Mouse (Mus musculus) liver, adult 2 months (tissue): ENCODE measurements around the gene Cd34. TPM values are rescaled to one million over a fixed set of nuclear protein-coding genes. Genes with fewer than 3 reads are reported as not detected.
A peak's percentile ranks its signal among the peaks of the same experiment; 100 is the strongest.

ENCODE experiments used
- DNase-seq: peaks from one replicate; pipeline ENCODE4 v3.0.0-alpha.2; 2011; ENCODE audit warnings: low read depth, low spot score; ENCODE audit errors: extremely low read depth
- H3K27ac ChIP-seq: fragments of 200-500 bp; replicated peaks from 2 replicates; pipeline ENCODE4 v1.5.1; 2012; ENCODE audit warnings: low read depth, mild to moderate bottlenecking, control low read depth, inconsistent platforms, low read length; ENCODE audit not compliant: insufficient read depth
- H3K27me3 ChIP-seq: fragments of 200-500 bp; 2 replicates; pipeline ENCODE4 v1.6.1; 2012; ENCODE audit warnings: mild to moderate bottlenecking, moderate library complexity, low read length, inconsistent platforms; ENCODE audit not compliant: control insufficient read depth, insufficient read depth
- H3K36me3 ChIP-seq: fragments of 200-500 bp; 2 replicates; pipeline ENCODE4 v1.6.1; 2012; ENCODE audit warnings: low read length, inconsistent platforms; ENCODE audit not compliant: control insufficient read depth, insufficient read depth
- H3K4me1 ChIP-seq: fragments of 200-500 bp; 2 replicates; pipeline ENCODE4 v1.6.1; 2011; ENCODE audit warnings: low read length; ENCODE audit not compliant: control insufficient read depth, insufficient read depth
- H3K4me3 ChIP-seq: fragments of 200-500 bp; 2 replicates; pipeline ENCODE4 v1.5.1; 2011; ENCODE audit warnings: low read depth, mild to moderate bottlenecking, control low read depth, low read length, moderate library complexity; ENCODE audit not compliant: insufficient read depth
- H3K79me2 ChIP-seq: fragments of 200-500 bp; 2 replicates; pipeline ENCODE4 v1.6.1; 2012; ENCODE audit warnings: inconsistent platforms, mild to moderate bottlenecking, low read length, moderate library complexity; ENCODE audit not compliant: control insufficient read depth, insufficient read depth
- H3K9ac ChIP-seq: fragments of 200-500 bp; 2 replicates; pipeline ENCODE4 v1.6.1; 2012; ENCODE audit warnings: low read depth, mild to moderate bottlenecking, control low read depth, inconsistent platforms, low read length
- CTCF ChIP-seq: fragments of 200-500 bp; IDR thresholded peaks from 2 replicates; pipeline ENCODE4 v1.5.1; 2011; ENCODE audit warnings: low read depth, low read length, control low read depth
- POLR2A ChIP-seq: fragments of 200-500 bp; IDR thresholded peaks from 2 replicates; pipeline ENCODE4 v1.6.1; 2011; ENCODE audit warnings: low read length, control low read depth; ENCODE audit not compliant: insufficient read depth; ENCODE audit errors: extremely low read depth
- WGBS: fragments of 180-500 bp; shearing (Covaris S2); methylation state at CpG from one replicate; pipeline ENCODE4 v1.1.7; 2018; 5-methylcytosine and 5-hydroxymethylcytosine counted together
- polyA plus RNA-seq: library from polyadenylated mRNA; depleted of rRNA; stranded (reverse); fragments of >200 nt; gene quantifications from 2 replicates; pipeline ENCODE4 v1.2.3, GENCODE M21; 2012
- total RNA-seq: library from RNA; depleted of rRNA; stranded (reverse); fragments of >200 nt; gene quantifications from 2 replicates; pipeline ENCODE4 v1.2.3, GENCODE M21; 2014

Cd34 gene
- total and polyA plus RNA-seq, 2 experiments: 0.72 to 1.7 TPM

DNA sequence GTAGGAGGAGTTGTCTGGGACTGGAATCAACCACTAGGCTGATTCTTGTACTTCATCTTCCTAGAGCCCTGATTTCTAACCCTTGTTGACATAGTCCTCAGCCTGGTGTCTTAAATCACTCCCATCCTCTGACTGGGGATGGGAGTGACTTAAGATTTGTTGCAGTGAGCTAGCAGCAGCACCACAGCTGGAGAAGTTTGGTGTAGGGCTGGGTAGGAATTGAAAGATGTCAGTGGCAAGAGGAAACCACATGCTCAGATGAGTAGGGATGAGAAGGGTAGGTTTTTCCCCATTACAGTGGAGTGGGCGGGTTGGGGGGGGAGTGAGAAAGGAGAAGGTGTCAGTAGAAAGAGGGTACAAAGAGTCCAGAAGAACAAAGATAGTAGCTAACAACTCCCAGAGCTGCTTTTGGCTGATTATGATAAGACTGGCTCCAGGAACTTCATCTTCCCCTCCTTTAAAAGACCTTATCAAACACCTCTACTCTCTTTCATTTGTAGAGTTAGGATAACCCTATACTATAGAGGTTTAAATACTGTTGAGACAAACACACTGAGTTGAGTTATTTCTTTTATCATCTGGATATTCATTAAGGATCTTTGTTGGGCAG, 42.3 kb downstream of the Cd34 start:
- DNase-seq: no peak
- Histone ChIP-seq H3K79me2 (peaks cover 34% of the 10 kb centered on the region; the same call in 1 of the 2 replicates), H3K9ac (no peak overlapping the region), H3K27me3 (no peaks in the 10 kb centered on the region), H3K36me3 (peaks cover 2% of the 10 kb centered on the region; the same call in 1 of the 2 replicates), H3K4me3 (no peak overlapping the region), H3K27ac (no peak overlapping the region), H3K4me1 (peaks cover 27% of the 10 kb centered on the region)
- no peak for TF ChIP-seq CTCF
- no peak for TF ChIP-seq POLR2A
- 83% methylated on average over 1 of the region's 1 CpGs for WGBS

DNA sequence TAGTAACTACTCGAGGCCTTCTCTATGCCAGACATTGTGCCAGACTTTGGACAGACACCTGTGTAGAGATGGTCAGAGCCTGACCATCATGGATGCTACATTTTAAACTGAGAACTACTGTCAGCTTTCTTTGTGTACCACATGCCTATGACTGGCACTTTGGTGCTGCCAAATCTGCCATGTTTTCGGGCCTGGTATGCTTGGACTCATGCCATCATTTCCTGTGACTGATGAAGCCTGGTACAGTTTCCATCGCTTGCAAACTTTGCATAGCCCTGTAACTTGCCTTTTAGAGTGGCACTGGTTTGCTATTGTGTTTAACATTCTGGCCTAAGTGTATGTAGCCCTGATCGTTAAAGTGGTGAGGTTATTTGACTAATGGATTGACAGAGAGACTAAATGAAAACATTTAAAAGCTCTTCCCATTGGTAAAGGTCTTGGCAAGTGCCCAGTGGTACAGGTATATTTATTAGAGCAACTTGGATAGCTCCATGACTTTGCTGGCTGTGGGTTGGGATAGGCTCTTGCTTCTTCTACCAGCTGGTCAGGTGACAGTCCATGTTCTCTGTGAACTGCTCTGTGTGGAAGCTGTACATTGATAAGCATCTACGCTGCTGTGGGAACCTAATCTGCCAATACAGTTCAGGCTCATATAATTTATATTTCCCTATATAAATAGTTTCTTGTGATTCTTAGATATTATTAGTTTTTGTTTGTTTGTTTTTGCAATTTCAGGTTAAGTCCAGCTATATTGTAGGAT, 44.5 kb downstream of the Cd34 start:
- H3K4me3 ChIP-seq: no peak overlapping the region
- H3K27ac ChIP-seq: no peak overlapping the region
- peaks cover 2% of the 10 kb centered on the region; the same call in 1 of the 2 replicates for H3K36me3 ChIP-seq
- H3K9ac ChIP-seq: no peak overlapping the region
- H3K4me1 ChIP-seq: peaks cover 22% of the 10 kb centered on the region
- H3K79me2 ChIP-seq: peaks cover 30% of the 10 kb centered on the region; the same call in 1 of the 2 replicates
- 51% methylated on average over 5 of the region's 5 CpGs for WGBS
- DNase-seq: peak; percentile 45
- TF ChIP-seq CTCF (no peak), POLR2A (no peak)
- no peaks in the 10 kb centered on the region for H3K27me3 ChIP-seq

DNA sequence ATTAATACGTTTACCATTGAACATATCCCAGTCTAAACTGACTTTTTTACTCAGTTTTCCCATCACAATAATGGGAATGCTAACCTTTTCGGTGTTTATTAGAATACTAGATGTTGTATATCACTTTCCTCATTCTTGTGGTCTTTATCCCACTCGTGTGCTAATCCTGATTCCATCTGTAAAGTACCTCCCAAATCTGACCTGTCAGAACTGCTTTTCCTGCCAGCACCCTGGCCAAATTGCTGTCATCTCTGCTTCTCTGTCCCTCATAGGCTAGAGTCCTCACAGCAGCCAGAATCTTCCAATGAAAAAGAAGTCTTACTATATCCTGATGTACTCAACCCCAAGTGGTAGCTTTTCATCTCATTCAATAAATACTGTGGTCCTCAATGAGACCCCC, 46.3 kb downstream of the Cd34 start:
- 82% methylated on average over 3 of the region's 3 CpGs for WGBS
- H3K4me1 ChIP-seq: peaks cover 26% of the 10 kb centered on the region
- H3K4me3 ChIP-seq: no peak overlapping the region
- H3K9ac ChIP-seq: no peak overlapping the region
- DNase-seq: no peak
- TF ChIP-seq POLR2A (no peak), CTCF (no peak)
- no peak overlapping the region for H3K27ac ChIP-seq
- peaks cover 31% of the 10 kb centered on the region; the same call in 1 of the 2 replicates for H3K79me2 ChIP-seq
- H3K27me3 ChIP-seq: no peaks in the 10 kb centered on the region
- H3K36me3 ChIP-seq: peaks cover 2% of the 10 kb centered on the region; the same call in 1 of the 2 replicates

DNA sequence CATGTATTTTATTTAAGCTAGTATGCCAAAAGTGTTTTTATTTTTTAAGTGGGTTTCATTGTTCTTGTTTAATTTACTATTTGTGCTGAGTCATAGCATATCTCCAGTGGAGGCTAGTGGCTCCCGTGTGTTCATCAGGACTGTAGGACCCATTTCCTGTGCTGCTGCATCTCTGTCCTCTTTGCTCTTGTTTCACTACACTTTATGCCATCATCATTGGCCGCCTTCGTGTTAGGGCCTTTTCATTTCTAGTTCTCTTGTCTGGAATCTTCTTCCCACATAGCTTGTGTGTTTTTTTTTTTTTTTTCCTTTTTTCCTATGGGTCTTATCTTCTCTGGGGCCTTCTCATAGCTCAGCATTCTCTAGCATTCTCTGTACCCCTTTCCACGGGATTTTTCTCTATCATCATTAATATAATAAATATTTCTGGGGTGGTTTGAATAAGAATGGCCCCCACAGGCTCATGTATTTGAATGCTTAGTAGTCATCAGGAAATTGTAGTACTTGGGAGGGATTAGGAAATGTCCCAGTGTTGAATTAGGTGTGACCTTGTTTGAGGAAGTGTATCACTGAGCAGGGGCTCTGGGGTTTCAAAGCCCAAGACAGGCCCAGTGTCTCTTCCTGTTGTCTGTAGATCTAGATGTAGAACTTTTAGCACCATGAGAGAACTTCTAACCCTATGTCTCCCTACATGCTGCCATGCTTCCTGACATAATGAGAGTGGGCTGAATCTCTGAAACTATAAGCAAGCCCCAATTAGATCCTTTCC, 47.0 kb downstream of the Cd34 start:
- 71% methylated on average over 4 of the region's 4 CpGs for WGBS
- Histone ChIP-seq H3K36me3 (peaks cover 2% of the 10 kb centered on the region; the same call in 1 of the 2 replicates), H3K4me3 (no peak overlapping the region), H3K27ac (no peak overlapping the region), H3K27me3 (no peaks in the 10 kb centered on the region), H3K4me1 (peaks cover 25% of the 10 kb centered on the region), H3K9ac (no peak overlapping the region), H3K79me2 (peaks cover 32% of the 10 kb centered on the region; the same call in 1 of the 2 replicates)
- DNase-seq: no peak
- no peak for TF ChIP-seq POLR2A
- TF ChIP-seq CTCF: no peak

DNA sequence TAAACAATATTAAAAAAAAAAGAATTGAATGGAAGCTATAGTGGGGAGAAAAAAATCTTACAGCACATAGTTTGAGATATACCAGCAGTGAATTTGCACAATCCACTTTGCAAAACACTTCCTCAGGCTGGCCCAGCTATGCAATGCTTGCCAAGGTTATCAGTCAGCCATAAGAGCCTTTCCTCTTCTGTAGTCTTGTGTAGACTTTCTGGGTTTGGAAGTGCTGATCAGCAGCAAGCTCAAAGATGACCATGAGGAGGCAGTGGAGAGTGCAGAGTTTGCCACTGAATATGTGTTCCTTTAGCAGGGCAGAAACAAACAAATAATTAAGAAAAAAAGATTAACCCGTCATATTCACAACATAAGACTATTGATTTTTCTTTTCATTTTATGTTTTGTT, 50.4 kb downstream of the Cd34 start:
- Histone ChIP-seq H3K27ac (no peak overlapping the region), H3K27me3 (no peaks in the 10 kb centered on the region), H3K4me1 (peaks cover 30% of the 10 kb centered on the region), H3K79me2 (peaks cover 44% of the 10 kb centered on the region), H3K9ac (no peak overlapping the region), H3K4me3 (no peak overlapping the region), H3K36me3 (peaks cover 1% of the 10 kb centered on the region; the same call in 1 of the 2 replicates)
- TF ChIP-seq CTCF: 0 out of 2 replicates have a peak, but pooled peaks have one; percentile 14
- no peak for TF ChIP-seq POLR2A
- WGBS: 56% methylated on average over 1 of the region's 1 CpGs
- DNase-seq: no peak
